Mouse (Mus musculus) ES-E14 (cell line): ENCODE results near the gene Nsun7.
A peak's percentile ranks its signal among the peaks of the same experiment; 100 is the strongest.

Experiments
- CHD2 ChIP-seq: IDR thresholded peaks from 2 replicates; pipeline ENCODE4 v1.6.1; 2014; ENCODE audit warnings: mild to moderate bottlenecking, low read depth, low read length, inconsistent platforms
- MAFK ChIP-seq: IDR thresholded peaks from 2 replicates; pipeline ENCODE4 v1.6.1; 2014; ENCODE audit warnings: mild to moderate bottlenecking, low read depth, low read length, inconsistent platforms; ENCODE audit not compliant: insufficient read depth
- ZC3H11A ChIP-seq: IDR thresholded peaks from 2 replicates; pipeline ENCODE4 v1.6.1; 2012; ENCODE audit warnings: low read depth, mild to moderate bottlenecking, inconsistent platforms, low read length, borderline replicate concordance

DNA sequence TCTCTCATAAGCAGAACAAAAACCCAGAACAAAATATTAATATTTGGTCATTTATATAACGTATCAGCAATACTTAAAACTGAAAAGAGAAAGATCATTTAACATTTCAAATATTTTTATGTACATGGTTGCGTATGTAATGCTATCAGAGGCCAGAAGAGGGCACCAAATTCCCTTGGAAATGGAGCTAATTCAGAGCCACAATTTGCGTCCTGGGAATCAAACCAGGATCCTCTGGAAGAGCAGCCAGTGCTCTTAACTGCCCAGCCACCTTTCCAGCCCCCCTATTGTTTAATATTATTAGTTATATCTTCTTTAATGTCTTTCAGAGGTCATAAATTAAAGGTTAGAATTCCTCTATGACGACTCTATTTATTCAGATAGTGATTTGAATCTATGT lies 3.7 kb downstream of the Nsun7 start:
- no peak for TF ChIP-seq MAFK
- peak; percentile 90 for TF ChIP-seq ZC3H11A
- no peak for TF ChIP-seq CHD2
